In genomic region chr11:103158621-103159478, GRCm38 (mm10) we compare ENCODE assay signal across 8 mouse cellular contexts. TPM values are rescaled to one million over a fixed set of nuclear protein-coding genes. Genes with fewer than 3 reads are reported as not detected.
A peak's percentile ranks its signal among the peaks of the same experiment; 100 is the strongest.
DNase-seq lines count a peak whose midpoint lies in the region; ATAC-seq lines count a peak whose summit lies in the region.

No protein-coding gene starts in this region.

- peak overlapping the region; percentile 46 for H3K9ac ChIP-seq in intestine, embryonic 15.5 days

- H3K27ac ChIP-seq in embryonic facial prominence, embryonic 10.5 days (replicated peaks): peak overlapping the region; percentile 22
- H3K27ac ChIP-seq in intestine, embryonic 15.5 days: peak overlapping the region; percentile 68

- H3K4me2 ChIP-seq in intestine, embryonic 15.5 days (replicated peaks): peak overlapping the region; percentile 88

- H3K36me3 ChIP-seq in embryonic facial prominence, embryonic 10.5 days (replicated peaks): no peaks in the 10 kb centered on the region
- no peaks in the 10 kb centered on the region for H3K36me3 ChIP-seq in intestine, embryonic 15.5 days

- peak; percentile 99 for DNase-seq in adrenal gland, postnatal 10 days
- DNase-seq in embryonic facial prominence, embryonic 10.5 days (ENCODE audit: low spot score): peak; percentile 97
- peak; percentile 97 to 98 for DNase-seq in gastrocnemius, postnatal 4 days (ENCODE audit: low spot score in 2 of 2)
- peak; percentile 90 to 93 for DNase-seq in left cerebral cortex, postnatal 14 days (ENCODE audit: low spot score in 2 of 2)
- DNase-seq in mesoderm, embryonic 11.5 days (ENCODE audit: low read depth, low spot score): peak; percentile 94
- DNase-seq in right cerebral cortex, postnatal 25 days: peak; percentile 88
- peak; percentile 94 to 98 for DNase-seq in urinary bladder, postnatal 4 days (ENCODE audit: low spot score in 2 of 2)

- no peaks in the 10 kb centered on the region for H3K9me3 ChIP-seq in embryonic facial prominence, embryonic 10.5 days
- no peaks in the 10 kb centered on the region for H3K9me3 ChIP-seq in intestine, embryonic 15.5 days

- 1% methylated on average over 25 of the region's 25 CpGs for WGBS in embryonic facial prominence, embryonic 10.5 days
- under 1% methylated on average over 25 of the region's 25 CpGs for WGBS in intestine, embryonic 15.5 days

- intact Hi-C loops in left cerebral cortex, postnatal 14 days (cut with DNase I): loop anchor here (1.0 kb wide), 2 partner anchors 42 to 57 kb away; no protein-coding TSS in a partner anchor

- no peaks in the 10 kb centered on the region for H3K27me3 ChIP-seq in embryonic facial prominence, embryonic 10.5 days (replicated peaks; ENCODE audit: low read depth, poor library complexity, severe bottlenecking)
- no peaks in the 10 kb centered on the region for H3K27me3 ChIP-seq in intestine, embryonic 15.5 days (replicated peaks)

- peak overlapping the region; percentile 47 for H3K4me3 ChIP-seq in embryonic facial prominence, embryonic 10.5 days
- H3K4me3 ChIP-seq in intestine, embryonic 15.5 days (replicated peaks): peak overlapping the region; percentile 38

- H3K4me1 ChIP-seq in embryonic facial prominence, embryonic 10.5 days: peaks cover 11% of the 10 kb centered on the region
- peaks cover 10% of the 10 kb centered on the region for H3K4me1 ChIP-seq in intestine, embryonic 15.5 days (replicated peaks)

- peak; percentile 97 for ATAC-seq in intestine, embryonic 15.5 days

RNA-seq across cellular contexts. Expression of gene Fmnl1, which starts 12.1 kb away (rescaled TPM):
- total RNA-seq in adrenal gland, postnatal 10 days (2021): 10 to 100 TPM; 17.7 to 20.5 TPM
- polyA plus RNA-seq in embryonic facial prominence, embryonic 10.5 days (2016; fragmentation: Nextera tagmentation; extraction: Ambion mirVana): 0.49 and 0.67 TPM in 2 replicates
- total RNA-seq in gastrocnemius, postnatal 4 days (2021): 1 to 10 TPM; 8.1 to 8.2 TPM
- polyA plus RNA-seq in intestine, embryonic 15.5 days (2015; fragmentation: Nextera tagmentation; extraction: Ambion mirVana): 2.0 and 2.2 TPM in 2 replicates
- 100 to 1,000 TPM; 132 to 143 TPM for total RNA-seq in left cerebral cortex, postnatal 14 days (2021)

RNA-seq across cellular contexts. Expression of gene Hexim2, which starts 26.6 kb away (rescaled TPM):
- total RNA-seq in adrenal gland, postnatal 10 days (2021): 1 to 10 TPM; 4.8 to 8.9 TPM
- polyA plus RNA-seq in embryonic facial prominence, embryonic 10.5 days (2016; fragmentation: Nextera tagmentation; extraction: Ambion mirVana): 8.4 and 10.9 TPM in 2 replicates
- 1 to 10 TPM; 6.3 to 7.0 TPM for total RNA-seq in gastrocnemius, postnatal 4 days (2021)
- polyA plus RNA-seq in intestine, embryonic 15.5 days (2015; fragmentation: Nextera tagmentation; extraction: Ambion mirVana): 7.9 and 8.8 TPM in 2 replicates
- 10 to 100 TPM; 15.4 TPM for total RNA-seq in left cerebral cortex, postnatal 14 days (2021)

RNA-seq across cellular contexts. Expression of gene Hexim1, which starts 42.8 kb away (rescaled TPM):
- 10 to 100 TPM; 49.6 to 50.1 TPM for total RNA-seq in adrenal gland, postnatal 10 days (2021)
- 2.8 and 2.9 TPM in 2 replicates for polyA plus RNA-seq in embryonic facial prominence, embryonic 10.5 days (2016; fragmentation: Nextera tagmentation; extraction: Ambion mirVana)
- total RNA-seq in gastrocnemius, postnatal 4 days (2021): 10 to 100 TPM; 26.9 to 29.6 TPM
- polyA plus RNA-seq in intestine, embryonic 15.5 days (2015; fragmentation: Nextera tagmentation; extraction: Ambion mirVana): 4.1 and 4.7 TPM in 2 replicates
- total RNA-seq in left cerebral cortex, postnatal 14 days (2021): 10 to 100 TPM; 43.7 to 45.4 TPM

RNA-seq across cellular contexts. Expression of gene 1700023F06Rik, which starts 49.5 kb away (rescaled TPM):
- under 1 TPM in 1 of 2 experiments, not detected in 1; 0.27 TPM for total RNA-seq in adrenal gland, postnatal 10 days (2021)
- polyA plus RNA-seq in embryonic facial prominence, embryonic 10.5 days (2016; fragmentation: Nextera tagmentation; extraction: Ambion mirVana): 0.47 and 0.49 TPM in 2 replicates
- total RNA-seq in gastrocnemius, postnatal 4 days (2021): not detected
- polyA plus RNA-seq in intestine, embryonic 15.5 days (2015; fragmentation: Nextera tagmentation; extraction: Ambion mirVana): 0.73 and 1.0 TPM in 2 replicates
- 1 to 10 TPM; 2.3 TPM for total RNA-seq in left cerebral cortex, postnatal 14 days (2021)

RNA-seq across cellular contexts. Expression of gene Acbd4, which starts 57.4 kb away (rescaled TPM):
- 10 to 100 TPM; 81.0 to 94.7 TPM for total RNA-seq in adrenal gland, postnatal 10 days (2021)
- 6.3 and 10.1 TPM in 2 replicates for polyA plus RNA-seq in embryonic facial prominence, embryonic 10.5 days (2016; fragmentation: Nextera tagmentation; extraction: Ambion mirVana)
- total RNA-seq in gastrocnemius, postnatal 4 days (2021): 10 to 100 TPM; 45.0 to 53.0 TPM
- 17.4 and 22.0 TPM in 2 replicates for polyA plus RNA-seq in intestine, embryonic 15.5 days (2015; fragmentation: Nextera tagmentation; extraction: Ambion mirVana)
- 10 to 100 TPM; 71.3 to 71.5 TPM for total RNA-seq in left cerebral cortex, postnatal 14 days (2021)

Comparison
In these comparisons a context has a peak if more than half of its experiments do, and no peak if none do; other contexts are left out.
1. Peak in every context shown above with its lines: DNase-seq, ATAC-seq, H3K4me3 ChIP-seq and H3K27ac ChIP-seq.
2. RNA of gene Fmnl1, which starts 12.1 kb away (total RNA-seq): 132 to 143 TPM in left cerebral cortex, postnatal 14 days; 17.7 to 20.5 TPM in adrenal gland, postnatal 10 days and 8.1 to 8.2 TPM in gastrocnemius, postnatal 4 days; every median in the first group is over 4 times any median in the second.